Mouse (Mus musculus) small intestine, adult 2 months (tissue): ENCODE results near the gene Stx3.

Experiments used
- CTCF ChIP-seq: fragments of 200-500 bp; IDR thresholded peaks from 2 replicates; pipeline ENCODE4 v1.5.1; 2012; ENCODE audit warnings: low read depth, mild to moderate bottlenecking, control low read depth, inconsistent platforms, low read length, moderate library complexity, mixed read lengths; ENCODE audit not compliant: insufficient replicate concordance, insufficient read length; ENCODE audit errors: extremely low read depth
- POLR2A ChIP-seq: fragments of 200-500 bp; IDR thresholded peaks from 2 replicates; pipeline ENCODE4 v1.6.1; 2012; ENCODE audit warnings: low read depth, mild to moderate bottlenecking, control low read depth, inconsistent platforms, low read length, moderate library complexity

DNA sequence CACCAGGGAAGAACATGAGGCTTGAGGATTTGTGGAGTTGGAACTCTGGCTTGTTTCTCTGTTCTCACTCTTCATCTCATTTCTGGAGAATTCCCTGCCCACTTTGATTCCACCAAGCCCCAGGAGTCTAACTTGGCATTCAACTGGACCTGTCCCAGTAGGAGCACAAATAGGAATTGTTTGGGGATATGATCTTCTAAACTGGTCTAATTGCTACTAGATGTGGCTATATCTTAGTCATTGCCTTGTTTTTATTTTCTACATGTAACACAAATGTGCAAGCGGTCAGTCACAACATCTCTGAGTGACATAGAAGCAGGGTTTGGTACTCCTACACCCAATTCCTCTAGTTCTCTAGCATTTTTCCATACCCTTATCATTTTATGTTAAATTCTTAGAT lies 41.8 kb upstream of the Stx3 start, which contains the start of gene Olfr1418:
- no peak for TF ChIP-seq CTCF
- no peak for TF ChIP-seq POLR2A
